Mouse (Mus musculus) C3H10T1/2 (cell line): ENCODE results near the gene Zscan21. TPM values are rescaled to one million over a fixed set of nuclear protein-coding genes. Genes with fewer than 3 reads are reported as not detected.

Experiments
- polyA plus RNA-seq, 2 experiments: library from polyadenylated mRNA; unstranded; fragments of >200 nt; fragmentation: generic; extraction: Trizol; gene quantifications; one replicate each; pipeline ENCODE4 v1.2.1; 2012; ENCODE audit warnings: missing spikeins in 2 of 2

Gene Zscan21
- polyA plus RNA-seq, result 10 to 100 TPM in 1 of 2 experiments, 1 to 10 TPM in 1; 1.8 to 19.0 TPM

GRCm38 (mm10) chr5:138116255-138117198, at the start of gene Zscan21:
Gene Zscan21 (plus strand): TSS chr5:138116903.

GRCm38 (mm10) chr5:138084996-138085395, 31.7 kb upstream of the Zscan21 start, which contains the start of gene Zkscan1:
Gene Zkscan1 (plus strand): TSS chr5:138085084.

GRCm38 (mm10) chr5:138155443-138155976, 38.8 kb downstream of the Zscan21 start, which contains the start of gene Zfp113:
Gene Zfp113 (minus strand): TSS chr5:138155744.

DNA sequence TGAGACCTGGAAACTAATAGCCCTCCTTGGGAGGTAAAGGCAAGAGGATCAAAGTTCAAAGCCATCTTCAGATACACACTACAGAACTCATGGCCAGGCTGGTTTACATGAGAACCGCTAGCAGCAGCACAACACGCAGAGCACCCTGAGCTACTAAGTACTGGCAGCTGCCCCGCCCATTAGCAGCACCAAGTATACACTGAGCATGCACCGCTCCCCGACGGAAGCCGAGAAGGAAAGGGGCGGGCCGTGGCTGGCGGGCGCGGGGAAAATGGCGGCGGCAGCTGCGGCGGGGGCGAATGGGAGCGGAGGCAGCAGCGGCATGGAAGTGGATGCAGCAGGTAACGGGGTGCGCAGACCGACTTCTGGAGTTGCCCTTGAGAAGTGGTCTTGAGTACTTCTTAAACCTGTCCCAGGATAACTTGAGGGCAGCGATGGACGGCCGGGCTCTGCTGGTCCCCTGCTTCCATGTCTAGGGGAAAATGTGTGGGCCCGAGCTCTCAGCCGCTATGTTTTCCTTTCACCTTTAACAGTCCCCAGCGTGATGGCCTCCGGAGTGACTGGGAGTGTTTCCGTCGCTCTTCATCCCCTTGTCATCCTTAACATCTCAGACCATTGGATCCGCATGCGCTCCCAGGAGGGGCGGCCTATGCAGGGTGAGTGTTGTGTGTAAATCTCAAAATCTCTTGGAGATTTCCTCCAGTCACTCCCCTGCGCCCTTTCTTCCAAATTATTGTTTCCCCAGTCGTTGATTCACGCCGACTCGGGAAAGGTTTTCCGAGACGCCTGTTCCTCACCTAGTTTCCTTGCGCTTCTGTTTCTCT, 44.4 kb downstream of the Zscan21 start, which contains the start of gene Cops6:
TSS of gene Cops6 (plus strand) at position 230 of the 824 bp plus-strand sequence.

DNA sequence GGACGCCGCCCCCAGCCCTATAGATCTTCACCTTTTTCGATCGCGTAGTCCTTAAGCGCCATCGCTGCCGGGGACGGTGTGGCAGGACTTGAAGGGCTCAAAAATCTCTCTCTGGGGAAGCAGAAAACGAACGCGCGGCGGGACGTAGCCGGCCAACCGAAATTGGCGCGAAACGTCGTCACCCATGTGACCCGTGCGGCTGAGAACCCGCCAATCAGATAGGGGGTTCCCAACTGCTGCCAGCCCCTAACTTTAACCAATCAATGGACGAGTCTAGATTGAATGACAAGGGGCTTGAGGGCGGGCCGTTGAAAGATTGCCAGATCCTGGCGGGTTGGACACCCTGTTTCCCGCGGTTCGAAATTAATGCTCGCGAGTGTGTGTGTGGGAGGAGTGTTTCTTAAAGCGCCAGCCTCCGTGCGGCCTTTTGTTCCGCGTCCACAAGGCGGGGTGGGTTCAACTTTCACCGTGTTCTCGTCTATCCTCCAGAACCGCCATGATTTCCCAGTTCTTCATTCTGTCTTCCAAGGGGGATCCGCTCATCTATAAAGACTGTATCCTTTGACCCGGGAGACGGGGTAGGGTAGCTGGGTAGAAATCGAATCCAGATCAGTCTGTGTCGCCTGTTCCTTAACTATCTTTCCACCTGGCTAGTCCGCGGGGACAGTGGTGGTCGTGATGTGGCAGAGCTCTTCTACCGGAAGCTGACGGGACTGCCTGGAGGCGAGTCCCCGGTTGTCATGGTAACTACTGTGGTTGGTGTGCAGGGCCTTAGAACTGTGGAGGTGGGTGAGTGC, 55.2 kb downstream of the Zscan21 start, which contains the start of the genes Ap4m1 and Mcm7:
TSS of gene Ap4m1 (plus strand) at position 308 of the 797 bp plus-strand sequence.
TSS of gene Mcm7 (minus strand) at position 728 of the 797 bp plus-strand sequence.

Other genes with a start within 250 kb of the Zscan21 start
- gene Pilrb2, start 245.1 kb upstream of the Zscan21 start, polyA plus RNA-seq, result under 1 TPM in 1 of 2 experiments, not detected in 1; 0.04 TPM
- gene Cyp3a13, start 195.3 kb upstream of the Zscan21 start, polyA plus RNA-seq, result not detected
- gene Gjc3, start 153.8 kb upstream of the Zscan21 start, polyA plus RNA-seq, result under 1 TPM in 1 of 2 experiments, not detected in 1; 0.01 TPM
- not detected for gene Azgp1, start 135.4 kb upstream of the Zscan21 start, polyA plus RNA-seq
- gene Smok3a, start 95.6 kb upstream of the Zscan21 start, polyA plus RNA-seq, result not detected
- gene Smok3b, start 95.5 kb upstream of the Zscan21 start, polyA plus RNA-seq, result not detected
- not detected for gene Smok3c, start 63.7 kb upstream of the Zscan21 start, polyA plus RNA-seq
- 1 to 10 TPM in 1 of 2 experiments, under 1 TPM in 1; 0.23 to 4.5 TPM for gene Zkscan1, start 31.8 kb upstream of the Zscan21 start, polyA plus RNA-seq
- gene Zfp113, start 38.8 kb downstream of the Zscan21 start, polyA plus RNA-seq, result 1 to 10 TPM in 1 of 2 experiments, under 1 TPM in 1; 0.56 to 3.5 TPM
- gene Cops6, start 44.2 kb downstream of the Zscan21 start, polyA plus RNA-seq, result 100 to 1,000 TPM; 170 to 230 TPM
- gene Ap4m1, start 55.1 kb downstream of the Zscan21 start, polyA plus RNA-seq, result 10 to 100 TPM in 1 of 2 experiments, 1 to 10 TPM in 1; 6.1 to 21.4 TPM
- 100 to 1,000 TPM in 1 of 2 experiments, 10 to 100 TPM in 1; 61.2 to 191 TPM for gene Mcm7, start 55.5 kb downstream of the Zscan21 start, polyA plus RNA-seq
- gene Taf6, start 70.5 kb downstream of the Zscan21 start, polyA plus RNA-seq, result 10 to 100 TPM; 25.1 to 32.8 TPM
- gene Cnpy4, start 70.6 kb downstream of the Zscan21 start, polyA plus RNA-seq, result 10 to 100 TPM in 1 of 2 experiments, 1 to 10 TPM in 1; 3.2 to 41.2 TPM
- gene Mblac1, start 77.4 kb downstream of the Zscan21 start, polyA plus RNA-seq, result 1 to 10 TPM in 1 of 2 experiments, under 1 TPM in 1; 0.83 to 3.0 TPM
- gene Nxpe5, start 109.0 kb downstream of the Zscan21 start, polyA plus RNA-seq, result not detected
- 100 to 1,000 TPM in 1 of 2 experiments, 10 to 100 TPM in 1; 81.8 to 128 TPM for gene Lamtor4, start 138.6 kb downstream of the Zscan21 start, polyA plus RNA-seq
- 10 to 100 TPM in 1 of 2 experiments, 1 to 10 TPM in 1; 2.6 to 12.4 TPM for gene BC037034, start 147.1 kb downstream of the Zscan21 start, polyA plus RNA-seq
- gene Gal3st4, start 155.9 kb downstream of the Zscan21 start, polyA plus RNA-seq, result under 1 TPM in 1 of 2 experiments, not detected in 1; 0.60 TPM
- gene Gm43720, start 163.1 kb downstream of the Zscan21 start, polyA plus RNA-seq, result under 1 TPM in 1 of 2 experiments, not detected in 1; 0.01 TPM
- not detected for gene Gpc2, start 163.1 kb downstream of the Zscan21 start, polyA plus RNA-seq
- gene Stag3, start 163.3 kb downstream of the Zscan21 start, polyA plus RNA-seq, result under 1 TPM in 1 of 2 experiments, not detected in 1; 0.04 TPM
- not detected for gene Pvrig, start 225.1 kb downstream of the Zscan21 start, polyA plus RNA-seq